Mouse (Mus musculus) midbrain, postnatal 0 days (tissue): ENCODE results near the gene Mtmr4. TPM values are rescaled to one million over a fixed set of nuclear protein-coding genes. Genes with fewer than 3 reads are reported as not detected.

Experiments
- ATAC-seq: fragments of 200-750 bp; cut with Nextera tagmentation; 2 replicates; pipeline ENCODE4 v1.8.0; 2017; ENCODE audit warnings: moderate number of reproducible peaks, mild to moderate bottlenecking, moderate TSS enrichment, moderate library complexity; ENCODE audit not compliant: low FRiP score
- DNase-seq: peaks from one replicate; pipeline ENCODE4 v3.0.0-alpha.2; 2015; ENCODE audit warnings: low spot score
- H3K27ac ChIP-seq: fragments of 300-500 bp; sonication (generic); 2 replicates; pipeline ENCODE4 v1.5.1; 2014; ENCODE audit warnings: low read depth, mild to moderate bottlenecking, low read length, mixed read lengths
- H3K27me3 ChIP-seq: fragments of 300-500 bp; sonication (generic); 2 replicates; pipeline ENCODE4 v1.6.1; 2014; ENCODE audit warnings: low read length, control low read depth, mixed read lengths; ENCODE audit not compliant: insufficient read depth
- H3K36me3 ChIP-seq: fragments of 300-500 bp; sonication (generic); 2 replicates; pipeline ENCODE4 v1.6.1; 2014; ENCODE audit warnings: low read length, control low read depth, mixed read lengths; ENCODE audit not compliant: insufficient read depth
- H3K4me1 ChIP-seq: fragments of 300-500 bp; sonication (generic); 2 replicates; pipeline ENCODE4 v1.6.1; 2014; ENCODE audit warnings: mild to moderate bottlenecking, control low read depth, antibody characterized with exemption, low read length, mixed read lengths; ENCODE audit not compliant: insufficient read depth
- H3K4me2 ChIP-seq: fragments of 300-500 bp; sonication (generic); 2 replicates; pipeline ENCODE4 v1.6.1; 2014; ENCODE audit warnings: low read depth, mild to moderate bottlenecking, low read length, mixed read lengths; ENCODE audit not compliant: poor library complexity, severe bottlenecking
- H3K4me3 ChIP-seq: fragments of 300-500 bp; sonication (generic); 2 replicates; pipeline ENCODE4 v1.5.1; 2014; ENCODE audit warnings: low read depth, mild to moderate bottlenecking, low read length, moderate library complexity
- H3K9ac ChIP-seq: fragments of 300-500 bp; sonication (generic); replicated peaks from 2 replicates; pipeline ENCODE4 v1.6.1; 2014; ENCODE audit warnings: mild to moderate bottlenecking, low read length, moderate library complexity, mixed read lengths; ENCODE audit not compliant: poor library complexity, severe bottlenecking
- H3K9me3 ChIP-seq: fragments of 300-500 bp; sonication (generic); 2 replicates; pipeline ENCODE4 v1.6.1; 2016; ENCODE audit warnings: low read length, control low read depth
- CTCF ChIP-seq: IDR thresholded peaks from 2 replicates; pipeline ENCODE4 v1.5.1; 2016; ENCODE audit warnings: antibody characterized with exemption, mild to moderate bottlenecking
- WGBS: fragments of 180-500 bp; shearing (Covaris S2); extraction: QIAGEN DNeasy Blood & Tissue Kit; methylation state at CpG from one replicate; pipeline ENCODE4 v1.1.7; 2014; 5-methylcytosine and 5-hydroxymethylcytosine counted together
- polyA plus RNA-seq: library from polyadenylated mRNA; unstranded; fragments of >200 nt; fragmentation: Nextera tagmentation; extraction: Ambion mirVana; gene quantifications from 2 replicates; pipeline ENCODE4 v1.2.1, GENCODE M21; 2015
- total RNA-seq: library from RNA; depleted of rRNA; stranded (reverse); fragments of >200 nt; gene quantifications from 2 replicates; pipeline ENCODE4 v1.2.3, GENCODE M21; 2014

Gene Mtmr4
- total and polyA plus RNA-seq, 2 experiments from 2014 or later: 34.1 to 116 TPM

DNA sequence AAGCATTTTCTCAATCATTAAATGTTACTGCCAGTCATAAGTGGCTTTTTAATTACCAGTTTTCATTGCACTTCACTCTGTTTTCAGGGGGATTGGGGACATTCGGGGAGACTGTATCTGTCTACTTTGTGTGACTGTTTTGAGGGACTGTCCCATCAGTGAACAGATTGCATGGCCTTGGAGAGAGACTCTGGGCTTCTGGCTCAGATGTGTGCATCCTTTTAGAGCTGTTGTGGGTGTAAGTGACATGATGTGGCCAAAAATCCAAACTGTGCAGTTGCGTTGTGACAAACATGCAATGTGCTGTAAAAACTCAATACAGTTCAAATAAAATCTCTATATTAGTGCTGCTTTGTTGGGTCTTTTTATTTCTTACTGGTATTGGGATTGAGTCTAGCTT lies 24.0 kb downstream of the Mtmr4 start:
- WGBS: 97% methylated on average over 2 of the region's 2 CpGs
- Histone ChIP-seq H3K4me2 (no peak overlapping the region), H3K9me3 (no peaks in the 10 kb centered on the region), H3K9ac (no peak overlapping the region), H3K27ac (no peak overlapping the region), H3K36me3 (peaks cover 73% of the 10 kb centered on the region), H3K27me3 (no peaks in the 10 kb centered on the region), H3K4me1 (no peaks in the 10 kb centered on the region), H3K4me3 (no peak overlapping the region)
- ATAC-seq: no peak
- DNase-seq: no peak
- TF ChIP-seq CTCF: no peak

DNA sequence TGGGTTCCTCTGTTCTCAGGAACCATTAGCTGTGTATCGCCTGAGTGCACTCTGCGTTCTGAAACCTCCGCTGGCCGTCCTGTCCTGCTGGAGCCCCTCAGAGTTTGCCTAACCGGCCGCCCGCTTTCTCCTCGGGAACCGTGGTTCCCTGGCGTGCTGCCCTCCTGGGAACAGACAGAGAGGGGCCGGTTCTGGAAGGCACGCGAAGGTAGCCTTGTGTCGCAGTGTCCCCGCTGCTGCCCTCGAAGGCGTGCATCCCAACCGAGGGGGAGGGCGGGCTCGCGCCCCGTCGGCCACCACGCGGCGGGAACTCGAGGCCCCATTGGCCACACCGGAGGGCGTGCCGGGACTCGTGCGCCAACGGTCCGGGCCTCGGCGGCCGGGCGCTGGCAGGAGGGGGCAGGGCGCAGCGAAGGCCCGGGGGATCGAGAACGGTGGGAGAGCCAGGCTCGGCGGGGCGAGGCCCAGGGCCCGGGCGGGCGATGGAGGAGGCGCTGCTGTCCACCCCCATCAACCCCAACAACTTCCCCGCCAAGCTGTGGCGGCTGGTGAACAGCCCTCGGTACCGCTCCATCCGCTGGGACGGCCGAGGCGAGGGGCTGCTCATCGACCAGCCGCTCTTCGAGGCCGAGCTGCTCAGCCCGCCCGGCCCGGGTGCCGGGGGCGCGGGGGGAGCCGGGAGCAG lies 25.0 kb downstream of the Mtmr4 start, which contains the start of gene Hsf5:
Gene Hsf5 (plus strand): TSS at position 375 of the 685 bp plus-strand sequence.
- WGBS: 93% methylated on average over 56 of the region's 69 CpGs
- no peaks in the 10 kb centered on the region for H3K4me1 ChIP-seq
- no peaks in the 10 kb centered on the region for H3K27me3 ChIP-seq
- no peak for ATAC-seq
- H3K9me3 ChIP-seq: no peaks in the 10 kb centered on the region
- DNase-seq: no peak
- peaks cover 63% of the 10 kb centered on the region for H3K36me3 ChIP-seq
- no peak within 1 kb of the TSS for H3K4me2 ChIP-seq
- no peak within 1 kb of the TSS for H3K9ac ChIP-seq
- no peak within 1 kb of the TSS for H3K4me3 ChIP-seq
- TF ChIP-seq CTCF: no peak
- H3K27ac ChIP-seq: no peak within 1 kb of the TSS

DNA sequence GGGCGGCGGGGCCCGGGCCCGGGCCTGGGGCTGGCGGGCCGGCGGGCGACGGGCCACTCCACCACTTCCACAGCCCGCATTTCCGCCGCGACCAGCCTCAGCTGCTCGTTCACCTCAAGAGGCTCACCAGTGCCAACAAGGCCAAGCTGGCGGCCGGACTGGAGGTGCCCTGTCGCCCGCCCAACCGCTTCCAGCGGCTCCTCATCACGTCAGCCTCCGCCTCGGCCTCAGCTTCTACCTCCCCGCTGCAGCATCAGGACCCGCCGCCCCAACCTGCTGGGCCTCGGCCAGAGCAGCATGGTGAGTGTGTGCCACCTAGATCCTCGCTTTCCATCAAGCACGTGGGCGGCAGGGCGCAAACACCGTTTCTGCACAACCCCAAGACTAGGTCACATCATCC lies 25.6 kb downstream of the Mtmr4 start:
- Histone ChIP-seq H3K4me2 (no peak overlapping the region), H3K36me3 (peaks cover 58% of the 10 kb centered on the region), H3K27ac (no peak overlapping the region), H3K9me3 (no peaks in the 10 kb centered on the region), H3K4me3 (no peak overlapping the region), H3K4me1 (no peaks in the 10 kb centered on the region), H3K9ac (no peak overlapping the region), H3K27me3 (no peaks in the 10 kb centered on the region)
- TF ChIP-seq CTCF: no peak
- ATAC-seq (no peak), DNase-seq (no peak)
- WGBS: 97% methylated on average over 21 of the region's 32 CpGs

DNA sequence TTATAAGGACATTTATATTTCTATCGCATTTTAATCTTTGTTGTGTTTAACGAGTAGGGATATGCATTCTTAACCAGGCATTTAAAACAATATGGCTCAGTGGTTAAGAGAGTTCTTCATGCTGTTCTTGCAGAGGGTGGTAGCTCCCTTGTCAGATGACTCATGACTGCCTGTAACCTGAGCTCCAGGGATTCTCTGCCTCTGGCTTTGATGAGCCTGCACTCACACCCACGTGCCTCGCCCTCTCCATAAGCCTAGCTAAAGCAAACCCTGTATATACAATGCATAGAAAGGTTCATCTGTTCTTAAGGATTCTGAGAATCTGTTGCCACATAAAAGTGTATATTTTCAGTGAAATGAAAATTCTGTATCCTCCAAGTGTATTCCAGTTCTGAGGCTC lies 31.2 kb downstream of the Mtmr4 start:
- Histone ChIP-seq H3K4me1 (no peaks in the 10 kb centered on the region), H3K36me3 (peaks cover 19% of the 10 kb centered on the region), H3K9me3 (no peaks in the 10 kb centered on the region), H3K4me2 (no peak overlapping the region), H3K27me3 (no peaks in the 10 kb centered on the region), H3K27ac (no peak overlapping the region), H3K4me3 (no peak overlapping the region), H3K9ac (no peak overlapping the region)
- no peak for TF ChIP-seq CTCF
- no peak for DNase-seq
- no peak for ATAC-seq
- 86% methylated on average over 4 of the region's 4 CpGs for WGBS

DNA sequence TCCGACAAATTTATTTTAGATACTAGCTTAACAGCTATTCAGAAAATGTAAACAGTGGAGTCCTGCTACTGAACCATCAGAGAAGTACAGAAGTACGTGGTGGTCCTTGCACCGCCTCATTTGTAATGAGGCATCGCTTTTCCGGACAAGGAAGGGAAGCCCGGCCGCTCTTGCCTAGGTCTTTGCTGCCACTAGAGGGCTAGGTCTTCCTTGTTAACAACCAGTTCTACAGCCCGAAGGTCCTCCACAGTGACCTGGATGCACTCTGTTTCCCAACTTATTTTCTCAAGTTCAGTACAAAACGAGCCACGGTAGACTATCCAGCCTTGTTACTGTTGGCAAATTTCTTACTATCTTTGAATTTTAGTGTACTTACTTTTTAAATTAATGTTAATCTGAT lies 37.9 kb downstream of the Mtmr4 start:
- Histone ChIP-seq H3K27ac (no peak overlapping the region), H3K27me3 (no peaks in the 10 kb centered on the region), H3K36me3 (0 out of 2 replicates have a peak, but pooled peaks cover 6% of the 10 kb centered on the region), H3K9ac (no peak overlapping the region), H3K9me3 (no peaks in the 10 kb centered on the region), H3K4me1 (no peaks in the 10 kb centered on the region), H3K4me2 (no peak overlapping the region), H3K4me3 (no peak overlapping the region)
- peak; percentile 76 for TF ChIP-seq CTCF
- 33% methylated on average over 10 of the region's 10 CpGs for WGBS
- ATAC-seq: no peak
- peak; percentile 62 for DNase-seq

DNA sequence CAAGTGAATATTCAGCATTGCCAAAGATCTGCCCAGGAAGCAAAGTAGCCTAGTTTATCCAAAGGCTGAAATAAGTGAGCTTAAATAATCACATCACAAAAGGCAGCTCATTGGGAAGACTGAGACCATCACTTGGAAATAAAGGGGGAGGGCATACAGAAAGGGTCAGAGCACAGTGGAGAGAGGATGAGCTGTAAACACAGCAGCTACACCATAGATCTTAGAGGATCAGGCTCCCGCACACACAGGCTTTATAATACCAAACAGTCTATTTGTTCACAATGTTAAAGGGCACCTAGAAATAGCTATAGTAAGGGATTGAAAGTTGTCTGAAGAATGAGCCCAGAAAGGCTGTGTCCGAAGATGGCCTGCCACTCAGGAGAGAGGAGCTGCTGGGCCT lies 46.8 kb downstream of the Mtmr4 start:
- H3K36me3 ChIP-seq: no peaks in the 10 kb centered on the region
- no peak overlapping the region for H3K27ac ChIP-seq
- peak overlapping the region; percentile 34 for H3K4me3 ChIP-seq
- ATAC-seq (no peak), DNase-seq (no peak)
- WGBS: 16% methylated on average over 2 of the region's 2 CpGs
- H3K27me3 ChIP-seq: no peaks in the 10 kb centered on the region
- H3K4me2 ChIP-seq: peak overlapping the region; percentile 63
- no peak for TF ChIP-seq CTCF
- peak overlapping the region; percentile 57 for H3K9ac ChIP-seq
- no peaks in the 10 kb centered on the region for H3K4me1 ChIP-seq
- no peaks in the 10 kb centered on the region for H3K9me3 ChIP-seq
